Mouse (Mus musculus) granulocyte monocyte progenitor cell, adult 5-6 weeks (primary cell): Measurements from ENCODE around the gene Nectin2. TPM values are rescaled to one million over a fixed set of nuclear protein-coding genes. Genes with fewer than 3 reads are reported as not detected.
A peak's percentile ranks its signal among the peaks of the same experiment; 100 is the strongest.
"Not testable (repeated sequence)": the region's sequence is repeated elsewhere in the genome, so short reads cannot be mapped to it uniquely, and the experiment has no call there.

Experiments used
- ATAC-seq: replicated peaks from 2 replicates; pipeline ENCODE4 v1.8.0; 2016; ENCODE audit warnings: mild to moderate bottlenecking, moderate TSS enrichment, inconsistent platforms; ENCODE audit not compliant: poor library complexity, severe bottlenecking
- total RNA-seq, 2 experiments: library from RNA; stranded (forward) in 1 of 2; stranded (reverse) in 1 of 2; fragments of 200-712, 200-1000 nt in 1 of 2; fragments of >200 nt in 1 of 2; fragmentation: Nextera tagmentation in 1 of 2; gene quantifications; 2 replicates each; pipeline ENCODE4 v1.2.3; 2014 to 2017

The Nectin2 gene
- total RNA-seq, 2 experiments from 2014 or later, result 1.6 to 1.7 TPM

DNA sequence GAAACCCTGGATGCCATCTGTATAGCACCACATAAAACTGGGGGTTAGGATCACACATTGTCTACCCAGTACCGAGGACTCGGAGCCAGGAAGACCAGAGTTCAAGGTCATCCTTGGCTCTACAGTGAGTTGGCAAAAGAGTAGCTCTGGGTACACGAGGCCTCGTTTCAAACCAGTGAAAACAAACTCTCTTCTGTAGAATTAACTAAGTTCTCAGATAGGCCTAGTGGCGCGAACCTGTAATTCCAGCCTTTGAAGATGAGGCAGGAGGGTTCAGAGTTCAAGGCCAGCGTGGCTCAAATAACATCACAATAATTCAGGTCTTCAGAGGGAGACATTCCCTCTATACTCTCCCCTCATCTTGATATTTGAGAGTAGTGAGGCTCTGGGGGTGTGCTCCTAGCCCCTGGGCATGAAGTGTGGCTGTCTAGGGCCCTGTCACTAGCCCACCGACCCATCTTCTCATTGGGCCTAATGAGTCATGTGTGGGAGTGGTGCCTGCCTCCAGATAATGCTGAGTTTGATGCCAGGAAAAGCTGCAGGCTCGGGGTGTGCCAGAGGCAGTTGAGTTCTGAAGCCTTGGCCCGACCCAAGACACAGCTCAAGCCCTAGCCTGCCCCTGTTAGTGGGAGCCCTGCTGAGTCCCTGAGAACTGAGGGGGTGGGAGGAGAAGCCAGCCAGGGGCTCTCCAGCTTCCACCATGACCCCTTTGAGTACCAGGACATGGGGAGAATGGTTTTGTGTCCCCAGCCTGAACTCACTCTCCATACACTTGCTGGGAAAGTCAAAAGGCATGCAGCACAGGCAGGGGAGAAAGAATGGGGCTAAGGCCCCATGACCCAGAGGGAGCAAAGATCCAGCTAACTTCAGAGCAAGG, 55.7 kb downstream of the Nectin2 start:
- no peak for ATAC-seq

DNA sequence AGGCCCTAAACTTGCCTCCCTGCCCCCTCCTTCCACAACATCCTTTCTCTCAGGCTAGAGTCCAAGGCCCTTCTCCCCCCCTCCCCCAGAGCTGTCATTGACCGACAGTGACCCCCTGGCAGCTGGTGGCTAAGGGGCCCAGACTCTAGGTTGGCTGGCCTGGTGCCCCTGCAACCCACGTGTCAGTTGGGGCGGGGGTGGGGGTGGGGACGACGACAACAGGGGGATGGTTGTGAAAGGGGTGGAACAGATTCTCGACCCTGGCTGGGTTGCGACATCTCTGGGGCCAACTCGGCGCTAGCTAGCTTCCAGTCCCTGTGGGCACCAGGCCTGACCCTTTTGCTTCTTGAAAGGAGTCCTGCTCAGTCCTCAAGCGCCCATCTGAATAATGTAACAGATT, 56.9 kb downstream of the Nectin2 start:
- peak; percentile 84 for ATAC-seq

DNA sequence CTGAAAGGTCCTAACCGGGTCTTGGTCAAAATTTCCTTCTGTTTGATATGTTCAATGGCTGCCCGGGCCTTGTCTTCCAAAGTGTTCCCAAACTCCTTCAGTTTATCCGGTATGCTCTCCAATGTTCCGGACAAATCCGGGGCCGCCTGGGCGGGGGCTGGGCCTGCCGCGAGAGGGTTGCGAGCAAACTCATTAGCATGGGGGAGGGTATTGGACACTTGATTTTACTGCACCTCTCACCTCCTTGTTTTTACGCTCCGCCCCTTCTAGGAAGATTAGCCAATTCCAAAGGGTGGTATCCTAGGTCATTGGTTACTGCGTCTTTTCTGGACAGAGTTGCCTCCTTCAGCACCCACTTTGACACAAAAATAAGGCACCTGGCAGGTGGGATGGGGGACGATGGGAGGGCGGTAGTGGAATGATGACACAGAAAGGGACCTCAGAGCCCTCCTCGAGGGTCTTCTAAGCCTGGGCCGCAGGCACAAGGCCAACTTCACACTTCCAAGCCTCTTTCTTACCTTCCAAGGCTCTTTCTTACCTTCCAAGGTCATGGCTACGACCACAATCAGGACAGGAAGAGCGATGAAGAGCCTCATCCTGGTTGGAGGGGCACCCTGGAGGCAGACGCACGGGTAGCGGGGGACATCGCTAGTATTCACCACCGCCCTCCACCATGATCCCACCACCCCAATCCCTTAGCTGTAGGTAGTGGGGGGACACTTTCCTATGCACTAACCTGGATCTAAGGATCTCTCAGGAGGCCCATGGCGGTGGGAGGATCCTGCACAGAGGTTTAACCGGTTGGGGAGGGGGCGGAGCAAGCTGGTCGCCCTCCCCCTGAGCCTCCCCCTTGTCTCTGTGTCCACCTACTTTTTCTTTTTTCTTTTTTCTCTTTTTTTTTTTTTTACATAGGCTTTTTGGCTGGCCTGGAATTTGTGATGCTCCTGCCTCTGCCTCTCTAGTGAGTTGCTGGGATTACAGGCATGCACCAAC, 58.1 kb downstream of the Nectin2 start, which contains the start of gene Apoc1:
Gene Apoc1 (minus strand): TSS at position 788 of the 993 bp plus-strand sequence.
- no peak for ATAC-seq

DNA sequence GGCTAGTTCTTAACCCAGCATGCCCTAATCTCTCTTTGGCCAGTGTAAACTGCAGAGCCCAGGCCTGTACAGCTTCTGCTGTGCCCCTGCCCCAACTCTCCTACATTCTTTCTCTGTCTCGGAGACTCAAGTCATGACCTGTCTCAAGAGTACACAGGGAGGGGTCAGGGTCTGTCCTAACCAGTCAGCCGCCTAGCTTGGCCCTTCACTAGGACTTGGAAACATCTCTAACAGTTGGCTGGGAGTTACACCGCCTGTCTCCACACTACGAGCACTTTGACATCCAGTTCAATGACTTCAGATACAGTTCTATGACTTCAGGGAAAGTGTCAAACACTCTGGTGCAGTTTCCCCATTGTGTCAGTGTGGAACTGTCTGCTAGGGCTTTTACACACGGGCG, 58.8 kb downstream of the Nectin2 start:
- ATAC-seq, result no peak

DNA sequence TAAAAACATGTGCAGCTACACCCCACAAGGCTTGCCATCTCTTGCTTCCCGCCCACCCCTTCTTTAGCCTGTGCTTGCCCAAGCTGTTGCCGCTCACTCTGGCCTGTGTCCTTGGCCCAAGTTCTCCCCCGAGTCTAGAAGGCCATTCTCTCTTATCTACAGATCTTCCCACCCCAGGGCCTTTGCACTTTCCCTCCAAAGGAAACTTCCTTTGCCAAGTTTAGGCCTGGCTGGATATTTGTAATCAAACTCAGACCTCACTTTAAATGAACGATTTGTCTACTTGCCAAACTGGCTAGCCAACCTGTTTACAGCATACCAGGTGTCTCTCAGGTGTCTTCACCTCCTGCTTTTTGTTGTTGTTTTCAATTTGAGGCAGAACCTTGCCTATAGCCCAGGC, 59.4 kb downstream of the Nectin2 start:
- ATAC-seq, result no peak

DNA sequence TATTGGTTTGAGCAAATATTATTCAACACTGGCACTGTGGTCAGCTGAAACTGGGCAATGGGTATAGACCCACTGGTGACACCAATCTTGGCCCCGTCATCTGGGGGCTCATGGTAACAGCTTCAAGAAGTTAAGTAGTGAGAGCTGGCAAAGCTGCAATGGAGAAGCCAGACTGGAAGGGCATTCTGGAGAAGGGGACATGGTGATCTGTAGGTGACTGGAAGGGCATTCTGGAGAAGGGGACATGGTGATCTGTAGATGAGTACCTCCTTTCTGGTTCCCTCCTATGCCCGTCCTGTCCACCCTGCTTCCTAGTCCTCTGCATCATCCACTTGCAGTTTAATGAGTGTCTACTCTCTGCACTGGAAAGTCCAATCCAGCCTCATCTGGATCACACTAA, 61.7 kb downstream of the Nectin2 start:
- no peak for ATAC-seq

DNA sequence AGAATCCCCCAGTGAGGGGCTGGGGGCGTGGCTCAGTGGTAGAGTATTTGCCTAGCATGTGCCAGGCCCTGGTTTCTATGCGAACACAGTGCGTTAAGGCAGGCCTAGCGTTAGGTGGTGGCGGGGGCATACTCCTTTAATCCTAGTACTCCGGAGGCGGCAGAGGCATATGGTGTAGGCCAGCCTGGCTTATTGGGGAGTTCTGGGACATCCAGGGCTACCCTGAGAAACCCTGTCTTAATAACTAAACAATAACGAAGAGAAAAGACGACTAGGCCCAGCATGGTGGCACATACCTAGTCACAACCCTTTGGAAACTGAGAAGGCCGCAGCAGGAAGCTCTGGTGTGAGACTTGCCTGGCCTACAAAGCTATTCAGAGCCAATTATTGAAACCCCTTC, 62.2 kb downstream of the Nectin2 start:
- ATAC-seq, result no peak

DNA sequence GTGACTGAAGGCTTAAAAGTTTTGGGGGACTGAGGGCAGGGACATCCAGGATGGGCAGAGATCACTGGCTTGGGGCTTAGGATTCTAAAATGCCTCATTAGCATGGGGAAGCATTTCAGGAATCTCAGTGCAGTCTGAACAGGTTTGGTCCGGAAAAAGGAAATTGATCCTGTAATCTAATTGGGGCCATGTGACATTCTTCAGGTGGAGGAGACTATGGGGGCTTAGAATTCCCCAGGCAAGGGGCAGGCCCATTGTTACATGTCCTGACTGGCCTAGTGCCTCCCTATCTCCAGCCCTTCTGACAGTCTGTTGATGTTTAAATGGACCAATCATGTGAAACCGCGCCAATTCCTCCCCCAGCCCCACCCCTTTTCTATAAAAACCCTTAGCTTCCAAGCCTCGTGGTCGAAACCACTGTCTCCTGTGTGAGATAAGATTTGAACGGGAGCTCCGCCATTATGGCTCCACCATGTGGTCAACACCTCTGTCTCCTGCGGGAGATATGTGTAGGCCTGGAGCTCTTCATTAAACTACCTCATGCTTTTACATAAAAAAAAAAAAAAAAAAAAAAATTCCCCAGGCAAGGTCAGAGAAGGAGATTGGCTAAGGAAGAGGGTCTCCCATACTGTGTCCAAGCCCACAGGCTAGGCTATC, 63.2 kb downstream of the Nectin2 start:
- ATAC-seq, result not testable (repeated sequence)

DNA sequence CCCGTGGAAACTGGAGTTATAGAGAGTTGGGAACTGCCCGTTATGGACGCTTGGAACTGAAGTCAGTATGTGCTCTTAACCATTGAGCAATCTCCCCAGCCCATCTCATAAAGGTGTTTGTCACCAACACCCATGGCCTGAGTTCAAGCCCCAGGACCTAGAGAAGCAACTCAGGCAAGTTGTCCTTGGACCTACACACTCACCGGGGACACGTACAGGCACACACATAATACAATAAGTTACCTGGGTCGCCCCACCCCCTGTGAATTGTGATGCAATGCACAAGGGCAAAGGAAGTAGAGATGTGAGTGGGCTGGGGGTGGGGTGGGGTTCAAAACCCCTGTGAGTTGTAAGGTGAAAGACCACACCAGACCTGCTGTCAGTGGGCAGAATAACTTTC, 63.8 kb downstream of the Nectin2 start:
- no peak for ATAC-seq

DNA sequence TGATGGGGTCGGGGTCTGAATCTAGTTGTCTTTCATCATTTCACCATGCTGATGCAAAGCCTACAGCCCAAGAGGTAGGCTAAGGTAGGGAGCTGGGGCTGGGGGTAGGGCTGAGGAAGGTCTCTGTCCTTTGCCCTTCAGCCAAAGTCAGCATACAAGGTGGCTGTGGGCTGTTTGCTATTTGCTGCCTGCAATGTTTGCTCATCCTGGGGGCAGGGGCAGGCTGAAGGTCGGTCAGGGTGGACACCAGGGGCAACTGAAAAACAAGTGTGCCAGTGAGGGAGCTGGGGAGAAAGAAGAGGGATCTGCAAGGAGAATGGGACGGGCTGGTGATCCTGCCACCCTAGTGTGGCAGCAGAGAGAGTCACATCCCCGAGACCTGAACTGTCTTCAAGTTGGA, 64.9 kb downstream of the Nectin2 start:
- ATAC-seq, result no peak

DNA sequence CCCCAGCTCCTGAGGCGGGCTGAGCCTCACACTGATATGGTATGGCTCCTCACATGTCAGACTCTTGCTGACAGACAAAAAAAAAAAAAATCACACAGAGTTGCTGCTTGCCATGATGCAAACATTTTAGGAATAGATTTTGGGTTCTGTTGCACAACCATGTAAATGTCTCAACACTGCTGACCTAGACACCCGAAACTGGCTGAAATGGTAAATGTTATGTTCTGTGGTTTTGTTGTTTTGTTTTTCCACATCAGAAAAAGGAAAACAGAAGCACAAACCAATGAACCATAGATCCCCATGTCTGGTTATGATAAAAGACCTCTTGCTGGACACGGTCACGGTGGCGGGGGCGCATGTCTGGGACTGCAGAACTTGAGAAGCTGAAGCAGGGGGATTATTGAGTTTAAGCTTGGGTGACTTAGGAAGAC, 66.5 kb downstream of the Nectin2 start:
- ATAC-seq, result peak; percentile 89

DNA sequence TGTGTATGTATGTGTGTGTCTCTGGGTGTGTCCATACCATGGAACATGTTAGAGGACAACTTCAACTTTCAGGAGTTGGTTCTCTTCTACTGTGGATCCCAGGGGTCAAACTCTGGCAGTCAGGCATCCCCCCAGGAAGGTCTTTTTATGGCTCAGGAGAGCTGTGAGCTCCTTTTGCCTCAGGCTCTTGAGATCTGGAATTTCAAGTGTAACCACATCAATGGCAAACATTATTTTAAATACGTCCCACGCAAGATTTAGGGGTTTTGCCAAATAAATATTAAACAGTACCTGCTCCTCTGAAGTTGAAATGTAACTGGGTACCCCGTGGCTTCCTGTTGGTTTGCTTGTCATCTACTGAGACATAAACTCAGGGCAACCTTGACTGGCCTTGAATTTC, 67.3 kb downstream of the Nectin2 start:
- no peak for ATAC-seq

DNA sequence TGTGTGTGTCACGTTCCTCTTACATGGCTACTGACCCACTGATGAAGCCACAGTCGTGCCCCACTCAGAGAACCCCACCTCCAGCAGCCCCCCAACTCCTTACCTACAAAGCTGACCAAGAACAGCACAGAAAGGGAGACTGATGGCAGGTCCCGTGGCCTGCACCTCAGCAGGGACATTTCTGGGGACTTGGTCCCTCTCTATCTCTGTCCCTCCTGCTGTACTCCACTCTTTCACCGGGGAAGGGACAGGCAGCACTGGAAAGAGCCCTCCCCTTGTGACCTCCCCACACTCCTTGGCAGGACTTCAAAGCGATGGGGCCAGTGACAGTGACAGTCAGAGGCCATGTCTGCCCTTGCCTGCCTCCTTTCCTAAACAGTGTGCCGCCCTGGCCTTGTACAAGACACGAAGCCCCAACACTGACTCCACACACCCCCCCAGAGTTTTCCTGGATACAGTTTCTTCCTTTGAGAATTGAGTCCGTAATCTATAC, 69.0 kb downstream of the Nectin2 start, which contains the start of the genes Gm44805 and Apoc4:
Gene Gm44805 (minus strand): TSS at position 222 of the 493 bp plus-strand sequence.
Gene Apoc4 (minus strand): TSS at position 278 of the 493 bp plus-strand sequence.
- no peak for ATAC-seq

DNA sequence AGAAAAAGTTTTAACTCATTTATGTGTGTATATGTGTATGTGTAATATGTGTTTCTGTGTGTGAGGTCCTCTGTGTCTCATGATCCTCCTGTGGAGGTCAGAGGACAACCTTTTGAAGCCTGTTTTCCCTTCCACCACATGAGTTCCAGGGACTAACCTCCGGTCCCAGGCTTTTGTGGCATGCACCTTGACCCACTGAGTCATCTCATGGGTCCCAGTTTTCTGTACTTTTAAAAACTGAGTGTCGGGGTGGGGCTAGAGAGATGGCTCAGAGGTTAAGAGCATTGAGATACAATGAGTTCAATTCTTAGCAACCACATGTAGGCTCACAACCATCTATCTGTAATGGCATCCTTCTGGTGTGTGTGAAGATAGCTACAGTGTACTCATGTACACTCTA, 69.6 kb downstream of the Nectin2 start:
- ATAC-seq, result no peak

DNA sequence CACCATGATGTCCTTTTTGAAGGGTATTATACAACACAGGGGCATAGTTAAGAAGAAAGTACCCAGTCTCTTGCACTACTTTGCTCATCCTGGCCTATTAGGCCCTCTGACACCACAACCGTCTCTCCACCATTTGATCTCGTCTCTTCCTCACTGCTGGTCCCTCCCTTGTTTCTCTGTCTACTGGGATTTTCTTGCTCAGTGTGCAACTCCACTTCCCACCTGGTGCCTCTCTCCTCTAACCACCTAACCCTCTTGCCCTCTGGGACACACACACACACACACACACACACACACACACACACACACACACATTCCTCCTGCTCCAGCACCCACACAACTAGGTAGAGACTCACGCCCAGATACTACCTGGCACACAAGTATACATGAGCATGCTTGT, 71.4 kb downstream of the Nectin2 start:
- no peak for ATAC-seq

DNA sequence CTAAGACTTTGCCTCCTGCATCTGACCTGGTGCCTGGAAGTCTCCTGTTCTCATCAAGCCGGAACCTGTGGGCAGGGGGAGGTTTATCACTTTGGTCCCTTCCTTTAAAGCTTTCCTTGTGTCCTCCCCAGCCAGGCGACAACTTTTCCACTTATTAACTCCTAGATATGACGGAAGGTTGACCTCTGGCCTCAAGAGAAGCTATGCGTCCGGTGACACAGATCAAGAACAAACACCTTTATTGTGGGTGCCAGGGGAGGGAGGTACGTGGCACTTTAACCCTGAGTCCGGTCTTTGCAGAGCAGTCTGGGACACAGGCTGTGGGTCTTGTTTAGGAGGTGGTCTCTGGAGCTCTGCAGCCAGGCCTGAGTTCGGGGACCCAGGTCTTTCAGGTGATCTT, 72.4 kb downstream of the Nectin2 start, which contains the start of gene Apoc2:
Gene Apoc2 (minus strand): TSS at position 70 of the 400 bp plus-strand sequence.
- ATAC-seq, result no peak

DNA sequence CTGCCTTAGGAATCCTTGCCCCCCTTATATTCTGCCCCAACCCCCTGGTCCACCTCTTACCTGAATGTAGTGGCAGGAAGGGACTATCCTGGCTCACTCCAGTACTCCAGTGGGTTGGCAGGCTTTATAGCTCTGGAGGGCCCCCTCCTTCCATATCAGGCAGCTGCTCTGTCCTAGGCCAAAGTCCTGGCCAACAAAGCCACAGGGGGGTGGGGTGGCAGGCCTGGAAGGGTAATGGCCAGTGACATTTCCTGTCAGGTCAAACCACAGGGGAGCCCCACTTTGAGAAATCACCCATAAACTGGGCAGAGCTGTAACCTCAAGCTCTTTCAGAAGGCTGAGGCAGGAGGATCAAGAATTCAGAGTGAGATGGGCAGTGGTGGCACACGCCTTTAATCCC, 73.6 kb downstream of the Nectin2 start:
- ATAC-seq, result peak; percentile 49

DNA sequence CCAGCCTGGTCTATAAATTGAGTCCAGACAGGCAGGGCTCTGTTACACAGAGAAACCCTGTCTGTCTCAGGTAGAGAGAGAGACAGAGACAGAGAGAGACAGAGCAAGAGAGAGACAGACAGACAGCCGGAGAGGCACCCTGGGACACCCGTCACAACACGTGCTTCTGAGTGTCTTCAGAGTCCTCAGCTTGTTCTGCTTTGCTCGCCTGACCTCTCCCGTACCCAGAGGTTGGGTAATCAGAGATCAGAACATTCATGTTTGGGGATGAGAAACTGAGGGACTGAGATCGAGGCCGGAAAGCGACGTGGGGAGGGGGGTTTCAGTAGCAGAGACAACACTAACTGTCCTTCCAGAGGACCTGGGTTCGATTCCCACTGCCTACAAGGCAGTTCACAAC, 74.5 kb downstream of the Nectin2 start:
- ATAC-seq, result peak; percentile 88

DNA sequence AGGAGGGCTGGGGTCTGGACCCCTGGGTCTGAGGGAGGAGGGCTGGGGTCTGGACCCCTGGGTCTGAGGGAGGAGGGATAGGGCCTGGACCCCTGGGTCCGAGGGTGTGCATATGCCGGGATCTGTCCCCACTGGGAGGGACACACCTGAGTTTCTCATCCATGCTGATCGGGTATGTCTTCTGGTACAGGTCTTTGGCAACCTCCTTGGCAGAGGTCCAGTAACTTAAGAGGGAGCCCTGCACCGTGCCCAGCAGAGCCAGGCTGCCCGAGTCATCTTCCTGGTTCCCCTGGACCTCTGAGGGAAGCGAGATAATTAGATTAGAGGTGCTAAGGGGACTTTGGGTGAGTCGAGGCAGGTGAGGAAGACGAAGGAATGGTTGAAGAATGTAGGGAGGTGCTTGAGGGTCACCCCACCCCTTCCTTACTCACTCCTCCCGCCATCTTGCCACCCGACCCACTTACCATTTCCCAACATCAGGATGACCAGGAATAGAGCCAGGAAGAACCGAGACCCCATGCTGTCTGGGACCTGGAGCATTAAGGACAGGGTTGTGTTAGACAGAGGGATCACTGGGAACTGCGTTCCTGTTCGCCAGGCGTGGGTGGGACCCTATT, 77.1 kb downstream of the Nectin2 start:
- no peak for ATAC-seq

DNA sequence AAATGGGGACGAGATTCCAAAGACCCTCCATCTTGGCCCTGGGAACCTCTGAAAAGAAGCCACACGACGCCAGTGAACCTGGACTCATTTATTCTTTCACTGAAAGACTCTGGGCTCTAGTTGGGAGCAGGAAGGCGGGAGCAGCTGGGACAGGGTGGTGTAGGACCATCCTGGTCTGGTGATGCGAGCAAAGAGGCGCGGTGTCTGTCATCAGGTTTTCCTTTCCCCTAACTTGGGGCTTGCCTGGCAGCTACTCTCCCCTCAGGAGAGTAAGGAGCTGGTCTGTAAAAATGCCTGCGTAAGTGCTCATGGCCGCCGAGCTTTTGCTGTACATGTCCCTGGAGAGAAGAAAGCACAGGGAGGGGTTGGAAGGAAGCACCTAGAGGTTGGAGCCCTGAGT, 78.8 kb downstream of the Nectin2 start:
- ATAC-seq, result no peak
